Mouse (Mus musculus) megakaryocyte, embryonic 14.5 days (primary cell): ENCODE measurements around the gene Vps13d.

ENCODE experiments used
- FLI1 ChIP-seq: IDR thresholded peaks from 2 replicates; pipeline ENCODE4 v1.6.1; 2012; ENCODE audit warnings: low read length, inconsistent platforms, mixed read lengths
- GATA1 ChIP-seq: IDR thresholded peaks from 3 replicates; pipeline ENCODE4 v1.6.1; 2012; ENCODE audit warnings: mixed read lengths, low read length, inconsistent platforms, borderline replicate concordance

DNA sequence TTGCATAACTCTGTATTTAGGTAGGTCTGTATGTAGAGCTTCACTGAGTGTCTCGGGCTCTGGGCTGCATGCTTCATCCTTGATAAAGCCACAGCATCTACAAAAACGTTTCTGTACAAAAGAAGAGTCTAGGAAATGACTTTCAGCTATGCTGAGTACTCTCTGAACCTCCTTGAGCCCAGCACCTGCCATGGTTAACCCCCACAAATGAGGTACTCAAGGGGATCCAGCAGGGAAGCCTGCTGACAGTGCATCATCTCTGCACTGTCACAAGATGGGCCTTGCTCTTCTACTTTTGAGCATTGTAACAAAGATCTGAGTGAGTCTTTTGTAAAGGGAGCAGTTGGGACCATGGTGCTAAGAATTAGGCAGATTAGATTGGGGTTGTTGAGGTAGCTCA, 162.2 kb downstream of the Vps13d start:
- TF ChIP-seq GATA1 (no peak), FLI1 (no peak)
